Mouse (Mus musculus): Measurements from ENCODE around the gene Foxs1. TPM values are rescaled to one million over a fixed set of nuclear protein-coding genes. Genes with fewer than 3 reads are reported as not detected.

Foxs1 gene
- polyA plus RNA-seq, 1 experiment from 2014 or later: 3.1 TPM

DNA sequence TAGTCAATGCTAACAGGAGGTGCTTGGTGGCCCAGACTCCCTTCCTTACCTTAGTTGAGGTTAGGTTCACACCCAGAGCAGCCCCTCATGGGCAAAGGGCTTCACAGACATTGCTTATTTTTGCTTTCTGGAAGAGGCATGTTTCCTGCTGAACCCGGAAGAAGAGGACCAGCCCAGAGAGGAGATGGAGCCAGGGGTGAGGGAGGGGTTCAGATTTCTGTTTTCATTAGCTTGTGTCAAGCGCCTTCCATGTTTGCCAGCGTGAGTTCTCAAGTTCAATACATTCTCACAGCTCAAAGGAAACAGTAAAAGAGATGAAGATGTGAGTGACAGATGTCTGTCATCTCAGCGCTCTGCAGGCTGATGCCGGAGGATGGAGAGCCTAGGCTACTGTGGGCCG is 23.2 kb downstream of the Foxs1 start:
- Histone ChIP-seq H3K9ac (no peak overlapping the region), H3K27ac (no peak overlapping the region), H3K4me2 (replicated peaks) (no peak overlapping the region), H3K9me3 (no peaks in the 10 kb centered on the region), H3K4me1 (replicated peaks) (peaks cover 24% of the 10 kb centered on the region), H3K27me3 (replicated peaks) (peaks cover 35% of the 10 kb centered on the region), H3K36me3 (no peaks in the 10 kb centered on the region), H3K4me3 (replicated peaks) (no peak overlapping the region)
- ATAC-seq: no peak
- WGBS: 74% methylated on average over 6 of the region's 6 CpGs

DNA sequence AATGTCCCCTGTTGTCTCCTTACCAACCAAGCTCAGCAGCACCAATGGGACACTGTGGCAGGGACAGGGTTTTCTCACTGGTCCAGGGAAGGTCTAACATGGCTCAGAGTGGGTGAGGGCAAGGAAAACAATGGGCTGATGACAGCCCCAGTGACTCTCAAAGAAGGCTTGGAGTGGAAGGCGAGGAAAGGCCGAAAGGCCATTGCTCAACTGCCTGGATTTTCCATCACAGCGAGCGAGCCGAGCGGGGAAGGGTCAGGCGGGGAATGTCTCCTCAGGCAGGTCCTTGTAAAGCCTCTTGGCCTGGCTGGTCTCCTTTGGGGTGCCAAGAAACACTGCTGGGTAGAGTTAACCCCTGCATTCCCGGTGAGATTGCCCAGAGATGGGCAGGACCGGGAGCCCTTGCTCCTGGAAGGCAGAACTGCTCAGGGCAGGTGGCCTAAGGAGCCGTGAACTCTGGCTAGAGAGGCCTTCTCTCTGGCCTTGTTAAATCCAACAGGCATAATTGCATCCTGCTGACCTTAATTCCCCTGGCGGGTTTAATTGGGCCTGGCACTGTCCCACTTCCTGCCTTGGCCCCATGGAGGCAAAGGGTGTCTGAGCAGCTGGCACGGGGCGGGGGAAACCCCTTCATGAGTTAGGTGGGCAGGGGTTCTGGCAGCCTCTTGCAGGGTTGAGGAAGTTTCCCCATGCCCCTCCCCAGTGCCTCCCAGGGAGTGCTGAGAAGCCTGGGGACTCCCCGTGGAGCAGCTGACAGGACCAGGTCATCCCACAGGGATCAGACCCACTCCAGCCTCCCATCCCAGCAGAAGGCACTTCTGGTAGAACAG is 25.7 kb downstream of the Foxs1 start:
- no peak for ATAC-seq
- H3K27ac ChIP-seq: no peak overlapping the region
- 71% methylated on average over 14 of the region's 14 CpGs for WGBS

DNA sequence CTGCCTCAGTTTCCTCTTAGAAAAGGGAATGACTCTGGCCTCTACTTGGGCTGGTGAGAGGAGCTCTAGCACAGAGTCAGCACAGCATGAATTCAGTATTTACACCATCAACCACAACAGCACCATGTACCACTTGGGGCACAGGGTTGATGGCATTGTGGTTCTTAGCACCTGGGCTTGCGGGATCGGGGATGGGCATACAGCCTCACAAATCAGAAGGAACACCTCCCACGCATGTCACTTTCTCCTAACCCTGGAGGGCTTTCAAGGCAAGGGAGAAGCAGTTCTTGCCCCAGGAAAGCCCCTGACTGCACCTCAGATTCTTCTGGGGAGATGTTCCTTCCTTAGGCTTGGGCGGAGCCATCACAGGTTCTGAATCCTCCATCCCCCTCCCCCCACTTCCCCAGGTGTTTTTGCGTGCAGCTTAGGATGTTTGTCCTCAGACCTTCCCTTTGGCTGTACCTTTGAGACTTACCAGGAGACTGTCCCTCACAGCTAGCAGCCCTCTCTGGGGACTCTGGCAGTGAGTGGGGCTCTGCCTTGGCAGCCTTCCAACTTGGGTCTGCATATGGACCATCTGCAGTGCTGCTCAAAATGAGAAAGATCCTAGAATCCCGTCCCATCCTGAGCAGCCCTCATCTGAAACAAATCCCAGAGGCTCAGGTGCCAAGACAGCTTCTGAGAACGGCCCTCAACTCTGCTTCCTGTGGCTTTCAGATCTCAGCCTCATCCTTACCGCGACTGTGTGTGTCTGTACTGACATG is 26.6 kb downstream of the Foxs1 start:
- Histone ChIP-seq H3K4me2 (replicated peaks) (no peak overlapping the region), H3K27ac (no peak overlapping the region), H3K9me3 (no peaks in the 10 kb centered on the region), H3K4me3 (replicated peaks) (no peak overlapping the region), H3K27me3 (replicated peaks) (peaks cover 12% of the 10 kb centered on the region), H3K9ac (no peak overlapping the region), H3K36me3 (no peaks in the 10 kb centered on the region), H3K4me1 (replicated peaks) (peaks cover 16% of the 10 kb centered on the region)
- WGBS: 51% methylated on average over 9 of the region's 9 CpGs
- ATAC-seq: no peak

More for the DNA sequence above, 25.7 kb downstream of the Foxs1 start:
- H3K36me3 ChIP-seq: no peaks in the 10 kb centered on the region
- peaks cover 21% of the 10 kb centered on the region for H3K27me3 ChIP-seq (replicated peaks)
- H3K9ac ChIP-seq: no peak overlapping the region
- H3K4me2 ChIP-seq (replicated peaks): no peak overlapping the region
- no peaks in the 10 kb centered on the region for H3K9me3 ChIP-seq
- H3K4me1 ChIP-seq (replicated peaks): peaks cover 16% of the 10 kb centered on the region
- no peak overlapping the region for H3K4me3 ChIP-seq (replicated peaks)

DNA sequence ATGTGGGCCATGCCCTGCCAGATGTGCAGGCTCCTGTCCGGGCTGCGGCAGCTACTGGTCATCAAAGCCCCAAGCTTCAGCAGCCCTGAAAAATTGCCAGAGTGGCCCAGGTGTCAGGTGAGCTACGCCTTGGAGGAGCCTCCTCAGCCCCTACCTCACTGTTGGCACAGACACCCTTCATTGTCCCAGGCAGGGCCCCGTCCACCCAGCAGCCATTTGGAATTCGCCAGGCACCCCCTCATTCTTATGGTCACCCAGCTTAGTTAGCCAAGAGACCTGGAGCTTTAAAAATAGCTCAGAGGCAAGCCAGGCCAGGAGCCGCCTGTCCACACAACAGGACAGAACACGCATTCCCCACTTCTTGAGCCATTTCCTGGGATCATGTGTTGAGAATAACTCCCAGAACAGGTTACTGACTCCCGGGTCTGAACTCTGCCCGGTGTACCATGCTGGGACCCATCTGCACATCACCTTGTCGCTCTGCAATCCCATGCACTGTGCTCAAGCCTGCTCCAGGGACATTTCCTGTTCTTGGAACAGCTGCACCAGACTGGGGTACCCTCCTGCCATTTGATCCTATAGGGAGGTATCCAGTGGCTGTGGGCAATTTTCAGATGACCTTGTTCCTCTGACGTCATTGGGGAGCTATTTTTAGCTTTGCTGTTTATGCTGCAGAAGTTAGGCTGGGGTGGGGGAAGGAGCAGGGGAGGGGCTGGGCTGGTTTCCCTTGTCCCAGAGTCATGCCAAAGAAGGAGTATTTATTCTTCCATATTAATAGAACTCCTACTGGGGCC is 27.8 kb downstream of the Foxs1 start:
- 49% methylated on average over 11 of the region's 11 CpGs for WGBS
- Histone ChIP-seq H3K36me3 (no peaks in the 10 kb centered on the region), H3K9ac (no peak overlapping the region), H3K4me2 (replicated peaks) (no peak overlapping the region), H3K4me1 (replicated peaks) (peaks cover 16% of the 10 kb centered on the region), H3K27ac (no peak overlapping the region), H3K4me3 (replicated peaks) (no peak overlapping the region), H3K9me3 (no peaks in the 10 kb centered on the region), H3K27me3 (replicated peaks) (0 out of 2 replicates have a peak, but pooled peaks cover under 1% of the 10 kb centered on the region)
- peak; percentile 65 for ATAC-seq

GRCm38 (mm10) chr2:152904127-152904643 is 28.8 kb downstream of the Foxs1 start:
- no peak overlapping the region for H3K4me2 ChIP-seq (replicated peaks)
- 62% methylated on average over 5 of the region's 5 CpGs for WGBS
- H3K4me1 ChIP-seq (replicated peaks): peaks cover 16% of the 10 kb centered on the region
- no peak overlapping the region for H3K27ac ChIP-seq
- no peaks in the 10 kb centered on the region for H3K36me3 ChIP-seq
- no peak overlapping the region for H3K9ac ChIP-seq
- H3K4me3 ChIP-seq (replicated peaks): no peak overlapping the region
- ATAC-seq: no peak
- no peaks in the 10 kb centered on the region for H3K27me3 ChIP-seq (replicated peaks)
- no peaks in the 10 kb centered on the region for H3K9me3 ChIP-seq

GRCm38 (mm10) chr2:152903586-152903985 is 29.4 kb downstream of the Foxs1 start:
- no peak for ATAC-seq
- H3K4me3 ChIP-seq (replicated peaks): no peak overlapping the region
- 77% methylated on average over 4 of the region's 4 CpGs for WGBS
- no peak overlapping the region for H3K27ac ChIP-seq
- no peaks in the 10 kb centered on the region for H3K36me3 ChIP-seq
- peaks cover 16% of the 10 kb centered on the region for H3K4me1 ChIP-seq (replicated peaks)
- H3K9ac ChIP-seq: no peak overlapping the region
- no peak overlapping the region for H3K4me2 ChIP-seq (replicated peaks)
- H3K27me3 ChIP-seq (replicated peaks): no peaks in the 10 kb centered on the region
- H3K9me3 ChIP-seq: no peaks in the 10 kb centered on the region

GRCm38 (mm10) chr2:152902658-152903057 is 30.4 kb downstream of the Foxs1 start:
- Histone ChIP-seq H3K4me2 (replicated peaks) (no peak overlapping the region), H3K27ac (no peak overlapping the region), H3K4me1 (replicated peaks) (peaks cover 16% of the 10 kb centered on the region), H3K27me3 (replicated peaks) (no peaks in the 10 kb centered on the region), H3K9me3 (no peaks in the 10 kb centered on the region), H3K4me3 (replicated peaks) (no peak overlapping the region), H3K36me3 (no peaks in the 10 kb centered on the region), H3K9ac (no peak overlapping the region)
- no peak for ATAC-seq
- WGBS: 45% methylated on average over 3 of the region's 3 CpGs

GRCm38 (mm10) chr2:152901296-152901695 is 31.7 kb downstream of the Foxs1 start:
- 88% methylated on average over 15 of the region's 15 CpGs for WGBS

DNA sequence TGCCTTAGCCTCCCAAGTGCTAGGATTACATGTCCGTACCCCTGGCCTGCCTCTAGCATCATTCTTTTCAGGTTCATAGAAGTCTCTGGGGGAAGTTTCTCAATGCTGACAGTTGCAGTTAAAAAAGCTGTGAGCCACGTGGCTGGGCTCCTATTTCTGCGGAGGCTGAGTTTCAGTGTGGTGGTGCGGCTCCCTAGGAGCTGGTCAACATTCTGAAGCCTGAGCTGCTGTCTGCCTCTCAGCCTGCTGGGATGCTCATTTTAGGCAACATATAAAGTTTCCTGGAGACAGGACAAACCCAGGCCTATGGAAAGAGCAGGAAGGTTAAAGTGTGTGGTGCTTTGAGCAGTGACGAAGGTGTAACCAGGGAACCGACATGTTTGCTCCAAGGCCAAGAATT is 34.0 kb downstream of the Foxs1 start:
- WGBS: 74% methylated on average over 6 of the region's 6 CpGs
- H3K27ac ChIP-seq: no peak overlapping the region

More at GRCm38 (mm10) chr2:152901296-152901695, 31.7 kb downstream of the Foxs1 start:
- no peaks in the 10 kb centered on the region for H3K9me3 ChIP-seq
- ATAC-seq: no peak
- peaks cover 6% of the 10 kb centered on the region; the same call in 1 of the 2 replicates for H3K4me1 ChIP-seq (replicated peaks)
- no peaks in the 10 kb centered on the region for H3K27me3 ChIP-seq (replicated peaks)
- no peak overlapping the region for H3K4me3 ChIP-seq (replicated peaks)
- no peak overlapping the region for H3K27ac ChIP-seq
- no peak overlapping the region for H3K9ac ChIP-seq
- H3K36me3 ChIP-seq: no peaks in the 10 kb centered on the region
- H3K4me2 ChIP-seq (replicated peaks): no peak overlapping the region

DNA sequence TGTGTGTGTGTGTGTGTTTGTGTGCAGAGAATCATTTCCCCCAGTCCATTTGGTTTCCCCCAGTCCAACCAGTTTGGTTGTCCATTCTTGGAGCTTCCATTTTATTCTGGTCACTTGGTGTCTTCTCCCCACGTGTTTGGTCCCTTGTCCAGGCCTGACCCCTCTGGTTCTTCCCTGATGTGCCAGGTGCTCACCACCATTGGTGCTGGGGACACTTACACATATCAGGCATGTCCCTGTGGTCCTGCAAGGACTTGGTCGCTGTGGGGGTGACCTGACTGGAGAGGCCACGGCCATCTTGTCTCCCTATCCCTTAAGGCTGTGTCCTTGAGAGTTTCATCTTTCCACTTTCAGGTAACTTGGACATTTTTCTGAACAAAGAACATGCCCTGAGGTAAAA is 36.1 kb downstream of the Foxs1 start:
- WGBS: 83% methylated on average over 3 of the region's 3 CpGs
- Histone ChIP-seq H3K4me1 (replicated peaks) (no peaks in the 10 kb centered on the region), H3K36me3 (peaks cover 30% of the 10 kb centered on the region), H3K9ac (no peak overlapping the region), H3K4me2 (replicated peaks) (no peak overlapping the region), H3K27ac (no peak overlapping the region), H3K27me3 (replicated peaks) (no peaks in the 10 kb centered on the region), H3K4me3 (replicated peaks) (no peak overlapping the region), H3K9me3 (no peaks in the 10 kb centered on the region)
- no peak for ATAC-seq

More for the DNA sequence above, 34.0 kb downstream of the Foxs1 start:
- Histone ChIP-seq H3K9me3 (no peaks in the 10 kb centered on the region), H3K9ac (no peak overlapping the region), H3K27me3 (replicated peaks) (no peaks in the 10 kb centered on the region), H3K36me3 (peaks cover 10% of the 10 kb centered on the region), H3K4me3 (replicated peaks) (no peak overlapping the region), H3K4me1 (replicated peaks) (no peaks in the 10 kb centered on the region), H3K4me2 (replicated peaks) (no peak overlapping the region)
- no peak for ATAC-seq

GRCm38 (mm10) chr2:152895834-152896233 is 37.2 kb downstream of the Foxs1 start:
- no peak for ATAC-seq
- Histone ChIP-seq H3K27me3 (replicated peaks) (no peaks in the 10 kb centered on the region), H3K4me1 (replicated peaks) (no peaks in the 10 kb centered on the region), H3K36me3 (peaks cover 37% of the 10 kb centered on the region), H3K27ac (no peak overlapping the region), H3K4me3 (replicated peaks) (no peak overlapping the region), H3K9me3 (no peaks in the 10 kb centered on the region), H3K9ac (no peak overlapping the region), H3K4me2 (replicated peaks) (no peak overlapping the region)
- 91% methylated on average over 9 of the region's 9 CpGs for WGBS

DNA sequence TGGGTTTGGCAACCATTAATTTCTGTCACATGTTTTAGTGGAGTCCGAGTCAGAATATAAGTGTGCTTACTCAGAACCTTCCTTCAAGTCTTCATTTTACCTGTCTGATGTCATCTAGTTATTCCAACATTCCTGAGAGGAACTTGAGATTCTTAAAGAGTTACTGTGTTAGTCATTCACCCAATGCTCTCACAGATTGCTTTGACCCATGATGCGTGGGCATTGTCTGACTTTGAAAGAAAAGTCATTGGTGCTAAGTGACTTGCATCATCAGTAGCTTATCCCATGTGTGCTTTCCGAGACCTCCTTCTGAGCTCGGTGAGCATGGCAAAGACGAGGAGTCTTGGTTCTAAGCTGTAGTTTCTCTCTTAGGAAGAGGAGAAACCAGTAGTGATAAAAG is 44.2 kb downstream of the Foxs1 start:
- Histone ChIP-seq H3K4me2 (replicated peaks) (no peak overlapping the region), H3K4me3 (replicated peaks) (no peak overlapping the region), H3K27me3 (replicated peaks) (no peaks in the 10 kb centered on the region), H3K9me3 (no peaks in the 10 kb centered on the region), H3K27ac (no peak overlapping the region), H3K9ac (no peak overlapping the region), H3K4me1 (replicated peaks) (no peaks in the 10 kb centered on the region), H3K36me3 (peaks cover 54% of the 10 kb centered on the region)
- WGBS: 90% methylated on average over 5 of the region's 5 CpGs
- no peak for ATAC-seq
